Mouse (Mus musculus) intestine, embryonic 15.5 days (tissue): Measurements from ENCODE around the gene Tmprss4. TPM values are rescaled to one million over a fixed set of nuclear protein-coding genes. Genes with fewer than 3 reads are reported as not detected.

Source experiments
- ATAC-seq: fragments of 200-750 bp; cut with Nextera tagmentation; 2 replicates; pipeline ENCODE4 v1.8.0; 2017; ENCODE audit warnings: moderate TSS enrichment, moderate library complexity
- H3K27ac ChIP-seq: fragments of 300-500 bp; sonication (generic); 2 replicates; pipeline ENCODE4 v1.5.1; 2015; ENCODE audit warnings: mild to moderate bottlenecking, inconsistent platforms
- H3K27me3 ChIP-seq: fragments of 300-500 bp; sonication (generic); replicated peaks from 2 replicates; pipeline ENCODE4 v1.6.1; 2015; ENCODE audit warnings: inconsistent platforms
- H3K36me3 ChIP-seq: fragments of 300-500 bp; sonication (generic); 2 replicates; pipeline ENCODE4 v1.6.1; 2015; ENCODE audit warnings: inconsistent platforms
- H3K4me1 ChIP-seq: fragments of 300-500 bp; sonication (generic); replicated peaks from 2 replicates; pipeline ENCODE4 v1.6.1; 2015; ENCODE audit warnings: inconsistent platforms
- H3K4me2 ChIP-seq: fragments of 300-500 bp; sonication (generic); replicated peaks from 2 replicates; pipeline ENCODE4 v1.6.1; 2015; ENCODE audit warnings: mild to moderate bottlenecking, inconsistent platforms
- H3K4me3 ChIP-seq: fragments of 300-500 bp; sonication (generic); replicated peaks from 2 replicates; pipeline ENCODE4 v1.5.1; 2015; ENCODE audit warnings: inconsistent platforms
- H3K9ac ChIP-seq: fragments of 300-500 bp; sonication (generic); 2 replicates; pipeline ENCODE4 v1.6.1; 2015; ENCODE audit warnings: inconsistent platforms
- H3K9me3 ChIP-seq: fragments of 300-500 bp; sonication (generic); 2 replicates; pipeline ENCODE4 v1.6.1; 2016; ENCODE audit warnings: inconsistent platforms
- whole genome bisulfite sequencing: fragments of 180-500 bp; shearing (Covaris S2); methylation state at CpG from one replicate; pipeline ENCODE4 v1.1.7; 2015; 5-methylcytosine and 5-hydroxymethylcytosine counted together
- polyA plus RNA-seq: library from polyadenylated mRNA; unstranded; fragments of >200 nt; fragmentation: Nextera tagmentation; extraction: Ambion mirVana; gene quantifications from 2 replicates; pipeline ENCODE4 v1.2.1, GENCODE M21; 2015

Gene Tmprss4
- polyA plus RNA-seq, 1 experiment from 2014 or later = 29.1 TPM

DNA sequence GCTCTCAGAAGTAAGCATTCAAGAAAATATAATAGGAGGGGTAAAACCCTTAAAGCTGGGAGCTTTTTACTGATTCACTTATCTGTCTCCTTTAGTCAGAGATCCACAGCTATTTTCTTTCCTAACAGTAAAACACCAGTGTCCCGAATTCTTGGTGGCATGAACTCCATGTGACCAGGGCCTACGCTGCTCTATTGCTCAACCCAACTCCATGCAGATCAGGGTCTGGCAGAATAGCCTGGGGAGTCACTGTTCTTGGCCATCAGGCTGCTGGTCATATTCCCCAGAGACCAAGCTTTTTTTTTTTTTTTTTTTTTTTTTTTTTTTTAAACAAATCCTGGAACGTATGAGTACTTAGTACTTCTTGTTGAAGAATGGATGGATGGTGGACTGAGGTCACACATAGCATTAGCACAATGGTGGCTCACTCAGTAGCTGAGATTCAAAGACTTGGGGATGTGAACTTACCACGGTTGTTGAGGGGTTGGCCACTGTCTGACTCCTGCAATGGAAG lies 14.2 kb downstream of the Tmprss4 start:
- Histone ChIP-seq H3K9ac (no peak overlapping the region), H3K27me3 (no peaks in the 10 kb centered on the region), H3K9me3 (no peaks in the 10 kb centered on the region), H3K4me1 (no peaks in the 10 kb centered on the region), H3K4me2 (no peak overlapping the region), H3K27ac (no peak overlapping the region), H3K4me3 (no peak overlapping the region), H3K36me3 (no peaks in the 10 kb centered on the region)
- 89% methylated on average over 4 of the region's 4 CpGs for WGBS
- no peak for ATAC-seq

- H3K4me2 ChIP-seq = no peak overlapping the region
- no peaks in the 10 kb centered on the region for H3K4me1 ChIP-seq
- no peak overlapping the region for H3K4me3 ChIP-seq
- no peak overlapping the region for H3K27ac ChIP-seq
- no peaks in the 10 kb centered on the region for H3K36me3 ChIP-seq
- H3K9ac ChIP-seq = no peak overlapping the region
- no peaks in the 10 kb centered on the region for H3K27me3 ChIP-seq
- WGBS = 79% methylated on average over 10 of the region's 10 CpGs
- peak; percentile 58; the same call in 1 of the 2 replicates for ATAC-seq
- no peaks in the 10 kb centered on the region for H3K9me3 ChIP-seq
Observed at GRCm38 (mm10) chr9:45188570-45189563, 15.0 kb downstream of the Tmprss4 start.

DNA sequence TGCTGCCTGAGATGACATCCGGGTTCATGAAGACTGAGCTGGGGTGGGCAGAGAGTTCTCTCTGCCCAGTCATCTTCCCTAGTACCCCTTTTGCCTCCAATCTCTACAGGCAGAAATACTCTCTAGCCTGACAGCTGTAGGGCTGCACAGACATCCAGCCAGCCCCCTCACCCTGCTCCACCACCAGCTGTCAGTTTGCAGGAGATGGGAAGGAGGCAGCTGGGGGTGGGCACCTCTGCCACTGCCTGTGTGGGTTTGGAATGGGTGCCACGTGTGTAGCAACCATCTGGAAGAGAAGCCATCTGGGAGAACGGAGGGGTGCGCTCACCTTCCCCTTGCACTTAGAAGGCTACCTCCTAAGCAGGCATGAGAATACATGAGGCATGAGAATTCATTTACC lies 18.6 kb downstream of the Tmprss4 start:
- no peak overlapping the region for H3K9ac ChIP-seq
- H3K27me3 ChIP-seq = no peaks in the 10 kb centered on the region
- no peaks in the 10 kb centered on the region; the same call in 1 of the 2 replicates for H3K4me1 ChIP-seq
- no peak overlapping the region for H3K4me3 ChIP-seq
- WGBS = 79% methylated on average over 4 of the region's 4 CpGs
- no peaks in the 10 kb centered on the region for H3K9me3 ChIP-seq
- ATAC-seq = no peak
- no peak overlapping the region for H3K4me2 ChIP-seq
- no peaks in the 10 kb centered on the region for H3K36me3 ChIP-seq
- H3K27ac ChIP-seq = no peak overlapping the region

GRCm38 (mm10) chr9:45183266-45183665 lies 20.6 kb downstream of the Tmprss4 start:
- H3K27ac ChIP-seq = no peak overlapping the region
- 84% methylated on average over 6 of the region's 6 CpGs for WGBS
- H3K9ac ChIP-seq = no peak overlapping the region
- ATAC-seq = no peak
- H3K27me3 ChIP-seq = no peaks in the 10 kb centered on the region
- no peak overlapping the region for H3K4me3 ChIP-seq
- H3K9me3 ChIP-seq = no peaks in the 10 kb centered on the region
- no peaks in the 10 kb centered on the region; the same call in 1 of the 2 replicates for H3K4me1 ChIP-seq
- H3K36me3 ChIP-seq = no peaks in the 10 kb centered on the region
- no peak overlapping the region for H3K4me2 ChIP-seq

GRCm38 (mm10) chr9:45182521-45182920 lies 21.4 kb downstream of the Tmprss4 start:
- Histone ChIP-seq H3K9ac (no peak overlapping the region), H3K27me3 (no peaks in the 10 kb centered on the region), H3K36me3 (no peaks in the 10 kb centered on the region), H3K4me3 (no peak overlapping the region), H3K9me3 (no peaks in the 10 kb centered on the region), H3K4me2 (no peak overlapping the region), H3K4me1 (no peaks in the 10 kb centered on the region; the same call in 1 of the 2 replicates), H3K27ac (no peak overlapping the region)
- ATAC-seq = no peak
- WGBS = 55% methylated on average over 3 of the region's 3 CpGs

GRCm38 (mm10) chr9:45181770-45182169 lies 22.1 kb downstream of the Tmprss4 start, which contains the start of gene BC049352:
TSS of gene BC049352 (plus strand) at chr9:45182007.
- H3K27me3 ChIP-seq = no peaks in the 10 kb centered on the region
- no peaks in the 10 kb centered on the region for H3K9me3 ChIP-seq
- H3K4me2 ChIP-seq = no peak within 1 kb of the TSS
- ATAC-seq = peak; percentile 55
- H3K36me3 ChIP-seq = no peaks in the 10 kb centered on the region
- no peaks in the 10 kb centered on the region; the same call in 1 of the 2 replicates for H3K4me1 ChIP-seq
- H3K27ac ChIP-seq = no peak within 1 kb of the TSS
- 21% methylated on average over 2 of the region's 2 CpGs for WGBS
- no peak within 1 kb of the TSS for H3K4me3 ChIP-seq
- H3K9ac ChIP-seq = no peak within 1 kb of the TSS

GRCm38 (mm10) chr9:45179282-45179681 lies 24.6 kb downstream of the Tmprss4 start:
- no peaks in the 10 kb centered on the region for H3K9me3 ChIP-seq
- H3K4me2 ChIP-seq = no peak overlapping the region
- H3K4me3 ChIP-seq = no peak overlapping the region
- no peak for ATAC-seq
- no peak overlapping the region for H3K9ac ChIP-seq
- H3K4me1 ChIP-seq = no peaks in the 10 kb centered on the region; the same call in 1 of the 2 replicates
- H3K27me3 ChIP-seq = no peaks in the 10 kb centered on the region
- no peak overlapping the region for H3K27ac ChIP-seq
- WGBS = 90% methylated on average over 5 of the region's 5 CpGs
- H3K36me3 ChIP-seq = no peaks in the 10 kb centered on the region

DNA sequence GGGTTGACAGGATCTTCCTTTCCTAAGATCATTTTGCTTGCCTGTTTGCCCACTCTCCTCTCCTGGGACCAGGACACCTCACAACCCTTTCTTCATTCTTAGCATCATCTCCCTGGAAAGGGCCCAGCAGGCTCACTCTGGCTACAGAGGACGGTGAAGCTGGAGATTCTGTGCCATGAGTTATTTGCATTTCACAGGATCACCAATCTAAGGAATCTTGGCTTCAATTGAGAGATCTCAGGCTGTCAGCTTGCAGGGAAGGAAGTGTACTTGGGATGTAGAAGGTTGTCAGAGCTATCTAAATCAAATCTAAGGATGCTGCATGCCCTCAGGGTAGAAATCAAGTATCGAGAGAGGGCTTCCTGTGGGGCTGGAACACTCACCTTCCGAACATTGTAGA lies 30.4 kb downstream of the Tmprss4 start:
- no peaks in the 10 kb centered on the region for H3K36me3 ChIP-seq
- no peaks in the 10 kb centered on the region for H3K9me3 ChIP-seq
- H3K9ac ChIP-seq = no peak overlapping the region
- H3K27ac ChIP-seq = no peak overlapping the region
- 61% methylated on average over 3 of the region's 3 CpGs for whole genome bisulfite sequencing
- H3K4me3 ChIP-seq = no peak overlapping the region
- H3K4me2 ChIP-seq = no peak overlapping the region
- ATAC-seq = no peak
- no peaks in the 10 kb centered on the region for H3K27me3 ChIP-seq
- H3K4me1 ChIP-seq = no peaks in the 10 kb centered on the region

DNA sequence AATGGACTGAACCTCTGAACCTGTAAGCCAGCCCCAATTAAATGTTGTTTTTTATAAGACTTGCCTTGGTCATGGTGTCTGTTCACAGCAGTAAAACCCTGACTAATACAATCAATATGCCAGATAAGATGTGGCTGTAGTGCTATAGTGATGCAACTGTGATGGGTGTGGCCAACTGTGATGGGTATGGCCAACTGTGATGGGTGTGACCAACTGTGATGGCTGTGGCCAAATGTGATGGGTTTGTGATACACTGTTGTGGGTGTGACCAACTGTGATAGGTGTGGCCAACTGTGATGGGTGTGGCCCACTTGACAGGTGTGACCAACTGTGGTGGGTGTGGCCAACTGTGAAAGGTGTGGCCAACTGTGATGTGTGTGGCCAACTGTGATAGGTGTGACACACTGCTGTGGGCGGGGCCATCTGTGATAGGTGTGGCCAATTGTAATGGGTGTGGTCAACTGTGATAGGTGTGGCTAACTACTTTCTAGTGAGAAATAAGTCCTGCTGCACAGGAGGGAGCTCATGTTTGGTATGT lies 32.8 kb downstream of the Tmprss4 start:
- no peaks in the 10 kb centered on the region for H3K27me3 ChIP-seq
- no peak overlapping the region for H3K4me2 ChIP-seq
- H3K9me3 ChIP-seq = no peaks in the 10 kb centered on the region
- no peak overlapping the region for H3K4me3 ChIP-seq
- no peaks in the 10 kb centered on the region for H3K36me3 ChIP-seq
- no peaks in the 10 kb centered on the region for H3K4me1 ChIP-seq
- H3K27ac ChIP-seq = no peak overlapping the region
- ATAC-seq = no peak
- H3K9ac ChIP-seq = no peak overlapping the region
- WGBS = 78% methylated on average over 1 of the region's 1 CpGs

GRCm38 (mm10) chr9:45170150-45170549 lies 33.7 kb downstream of the Tmprss4 start:
- no peak for ATAC-seq
- H3K4me1 ChIP-seq = no peaks in the 10 kb centered on the region
- H3K9me3 ChIP-seq = no peaks in the 10 kb centered on the region
- no peak overlapping the region for H3K4me2 ChIP-seq
- H3K4me3 ChIP-seq = no peak overlapping the region
- no peaks in the 10 kb centered on the region for H3K27me3 ChIP-seq
- H3K27ac ChIP-seq = no peak overlapping the region
- 88% methylated on average over 5 of the region's 5 CpGs for WGBS
- no peaks in the 10 kb centered on the region for H3K36me3 ChIP-seq
- H3K9ac ChIP-seq = no peak overlapping the region

DNA sequence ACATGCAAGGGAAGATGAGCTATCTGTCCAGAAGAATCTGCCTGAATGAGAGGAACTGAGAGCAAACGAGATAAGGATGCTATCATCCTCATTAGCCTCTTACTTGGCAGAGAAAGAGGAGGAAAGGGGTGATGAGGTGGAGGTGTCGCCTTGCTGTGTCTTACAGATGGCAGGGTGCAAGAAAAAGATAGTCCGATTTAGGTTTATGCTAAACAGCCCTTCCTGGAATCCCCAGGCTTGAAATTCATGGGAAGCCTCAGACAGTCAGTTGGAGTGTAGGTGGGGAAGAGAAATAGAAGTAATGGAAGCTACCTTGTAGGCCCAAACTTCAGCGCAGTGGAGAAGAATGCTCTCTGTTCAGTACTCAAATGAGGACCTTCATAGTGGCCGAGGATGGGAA lies 36.0 kb downstream of the Tmprss4 start:
- ATAC-seq = no peak
- H3K36me3 ChIP-seq = no peaks in the 10 kb centered on the region

GRCm38 (mm10) chr9:45153361-45153760 lies 50.5 kb downstream of the Tmprss4 start:
- Histone ChIP-seq H3K27me3 (peaks cover 21% of the 10 kb centered on the region), H3K36me3 (no peaks in the 10 kb centered on the region), H3K27ac (no peak overlapping the region), H3K4me3 (no peak overlapping the region), H3K9ac (no peak overlapping the region), H3K4me1 (no peaks in the 10 kb centered on the region), H3K9me3 (no peaks in the 10 kb centered on the region), H3K4me2 (no peak overlapping the region)
- ATAC-seq = no peak
- 68% methylated on average over 7 of the region's 7 CpGs for WGBS

More for the DNA sequence above, 36.0 kb downstream of the Tmprss4 start:
- Histone ChIP-seq H3K27me3 (no peaks in the 10 kb centered on the region), H3K9ac (no peak overlapping the region), H3K27ac (no peak overlapping the region), H3K4me1 (no peaks in the 10 kb centered on the region), H3K9me3 (no peaks in the 10 kb centered on the region), H3K4me3 (no peak overlapping the region), H3K4me2 (no peak overlapping the region)
- 69% methylated on average over 5 of the region's 5 CpGs for WGBS
